Mouse (Mus musculus): Measurements from ENCODE around the gene Immp2l.
"Not testable (repeated sequence)": the region's sequence is repeated elsewhere in the genome, so short reads cannot be mapped to it uniquely, and the experiment has no call there.

The Immp2l gene

GRCm38 (mm10) chr12:41668280-41668679 is 644.4 kb downstream of the Immp2l start:
- DNase-seq (ENCODE audit: low read depth, low spot score): no peak

GRCm38 (mm10) chr12:41669481-41669880 is 645.6 kb downstream of the Immp2l start:
- no peak for DNase-seq (ENCODE audit: low read depth, low spot score)

DNA sequence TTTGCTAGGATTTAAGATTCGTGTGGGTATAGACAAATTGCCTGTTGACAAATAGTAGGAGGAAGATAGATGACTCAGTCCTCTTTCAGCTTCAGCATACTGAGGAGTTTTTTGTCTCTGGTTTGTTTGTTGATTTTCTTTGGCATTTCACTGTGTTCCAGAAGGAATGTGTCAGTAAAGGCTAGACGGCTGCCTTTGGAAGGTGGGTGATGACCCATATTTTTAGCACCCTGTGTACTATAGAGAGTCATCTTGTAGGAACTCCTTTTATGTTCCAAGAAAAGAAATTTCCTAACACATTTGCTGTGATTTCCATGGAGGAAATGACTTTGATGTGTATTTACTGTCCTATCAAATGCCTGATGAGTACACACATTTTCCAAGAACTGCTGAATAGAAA is 651.0 kb downstream of the Immp2l start:
- DNase-seq (ENCODE audit: low read depth, low spot score): no peak

DNA sequence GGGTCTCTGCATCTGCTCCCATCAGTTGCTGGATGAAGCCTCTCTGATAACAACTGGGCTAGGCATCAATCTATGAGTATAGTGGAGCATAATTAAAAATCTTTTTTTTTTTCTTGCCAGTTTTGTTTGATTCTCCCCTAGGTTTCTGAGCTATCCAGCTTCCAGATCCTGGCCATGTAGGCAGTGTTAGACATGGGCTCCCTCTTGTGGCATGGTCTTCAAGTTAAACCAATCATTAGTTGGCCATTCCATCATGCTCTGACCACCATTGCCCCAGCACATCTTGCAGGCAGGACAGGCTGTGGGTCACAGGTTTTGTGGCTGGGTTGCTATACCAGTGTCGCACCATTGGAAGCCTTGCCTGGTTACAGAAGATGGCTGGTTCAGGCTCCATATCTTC is 656.3 kb downstream of the Immp2l start:
- DNase-seq (ENCODE audit: low read depth, low spot score): no peak

- DNase-seq (ENCODE audit: low read depth, low spot score): no peak
These were observed 658.3 kb downstream of the Immp2l start for GRCm38 (mm10) chr12:41682141-41682540.

DNA sequence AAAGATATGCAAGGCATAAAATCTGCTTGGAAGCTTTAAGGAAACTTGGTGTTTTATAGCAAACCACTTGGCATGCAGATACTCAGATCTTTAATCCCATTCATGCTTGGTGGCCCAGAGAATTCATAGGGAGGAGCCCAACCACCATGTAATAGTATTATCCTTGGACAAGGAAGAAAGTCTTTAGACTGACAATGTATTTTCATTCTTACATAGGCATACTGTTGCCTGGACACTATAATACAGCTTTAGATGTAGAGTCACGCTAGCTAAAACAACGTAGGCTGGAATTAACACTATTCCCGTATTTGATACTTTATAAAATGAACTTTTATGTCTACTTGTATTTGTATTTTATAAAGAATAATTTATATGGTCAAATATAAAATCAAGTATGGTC is 665.9 kb downstream of the Immp2l start:
- DNase-seq (ENCODE audit: low read depth, low spot score): no peak

DNA sequence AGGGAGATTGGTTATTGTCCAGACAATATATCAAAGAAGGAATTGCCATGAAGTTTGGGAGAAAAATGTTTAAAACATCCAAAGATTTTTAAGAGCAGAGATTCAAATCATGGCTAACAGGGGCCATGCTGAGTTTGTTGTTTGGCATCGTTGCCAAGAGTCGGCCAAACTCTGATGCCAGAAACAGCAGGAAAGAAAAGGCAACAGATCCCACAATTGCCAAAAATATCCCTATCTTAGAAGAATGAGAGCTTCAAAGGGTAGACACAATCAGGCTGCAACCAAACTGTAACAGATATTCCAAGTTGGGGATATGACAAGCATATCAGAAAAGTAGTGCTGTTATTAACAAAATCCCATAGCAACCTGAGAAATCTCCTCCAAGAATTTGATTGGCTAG is 686.7 kb downstream of the Immp2l start:
- no peak for DNase-seq (ENCODE audit: low read depth, low spot score)

DNA sequence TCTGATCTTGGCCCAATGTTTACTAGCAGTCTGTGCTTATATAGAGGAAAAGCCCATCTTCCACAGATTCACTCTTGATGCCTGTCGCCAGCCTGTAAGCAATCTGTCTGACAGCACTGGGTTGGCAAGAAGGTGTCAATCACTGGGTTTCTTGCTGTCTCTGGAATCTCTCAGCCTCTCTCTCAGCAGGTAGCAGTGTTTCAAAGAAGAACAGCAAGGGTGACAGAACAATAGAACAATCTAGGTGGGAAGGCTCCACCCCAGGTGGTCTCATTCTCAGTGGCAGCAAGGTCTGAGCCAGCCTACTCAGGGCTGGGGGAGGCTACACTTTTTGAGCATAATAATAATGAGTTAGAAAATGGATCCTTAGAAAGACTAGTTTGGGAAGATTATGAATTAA is 693.1 kb downstream of the Immp2l start:
- DNase-seq (ENCODE audit: low read depth, low spot score): no peak

GRCm38 (mm10) chr12:41724585-41724984 is 700.7 kb downstream of the Immp2l start:
- DNase-seq (ENCODE audit: low read depth, low spot score): no peak

- DNase-seq (ENCODE audit: low read depth, low spot score): no peak
These were observed 702.8 kb downstream of the Immp2l start for GRCm38 (mm10) chr12:41726720-41727119.

- no peak for DNase-seq (ENCODE audit: low read depth, low spot score)
These were observed 703.3 kb downstream of the Immp2l start for GRCm38 (mm10) chr12:41727221-41727620.

GRCm38 (mm10) chr12:41727764-41728338 is 704.0 kb downstream of the Immp2l start:
- DNase-seq (ENCODE audit: low read depth, low spot score): peak; percentile 36

- peak; percentile 46 for DNase-seq (ENCODE audit: low read depth, low spot score)
These were observed 704.6 kb downstream of the Immp2l start for GRCm38 (mm10) chr12:41728467-41728866.

GRCm38 (mm10) chr12:41729780-41730179 is 705.9 kb downstream of the Immp2l start:
- DNase-seq (ENCODE audit: low read depth, low spot score): no peak

DNA sequence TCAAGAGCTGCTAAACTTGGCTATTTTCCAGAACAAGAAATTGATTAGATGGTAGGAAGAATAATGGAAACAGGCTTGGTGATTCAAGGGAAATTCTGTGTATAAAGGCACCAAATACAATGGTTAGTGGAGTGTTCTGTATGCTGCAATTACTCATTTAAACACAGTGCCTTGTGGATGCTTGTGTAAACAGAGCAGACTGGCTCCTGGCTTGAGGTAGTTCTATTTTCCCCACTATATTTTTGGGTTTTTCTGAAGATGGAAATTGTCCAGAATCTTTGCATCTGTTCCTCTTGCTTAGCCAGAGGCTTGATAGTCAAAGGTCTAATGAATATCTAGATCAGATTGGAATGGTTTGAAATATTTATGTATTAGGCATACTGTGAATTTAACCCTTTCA is 709.3 kb downstream of the Immp2l start:
- no peak for DNase-seq (ENCODE audit: low read depth, low spot score)

GRCm38 (mm10) chr12:41742887-41743286 is 719.0 kb downstream of the Immp2l start:
- no peak for DNase-seq (ENCODE audit: low read depth, low spot score)

DNA sequence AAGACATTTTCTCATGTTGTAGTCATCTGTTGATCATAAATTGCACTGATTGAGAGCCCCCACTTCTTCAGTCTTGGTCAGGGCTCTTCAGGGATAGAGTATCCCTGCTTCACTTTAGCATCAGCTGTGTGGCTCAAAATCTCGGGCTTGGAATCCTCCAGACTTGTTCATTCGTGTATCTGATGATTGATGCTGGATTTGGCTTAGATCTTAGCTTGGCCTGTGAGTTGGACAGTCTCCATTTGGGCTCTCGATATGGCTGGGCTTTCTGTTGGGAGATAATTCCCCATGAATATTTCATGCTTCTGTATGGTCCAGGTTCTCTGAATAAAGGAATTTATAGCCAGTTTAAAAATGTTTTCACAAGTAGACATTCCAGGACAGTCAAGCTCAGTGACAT is 739.5 kb downstream of the Immp2l start:
- DNase-seq (ENCODE audit: low read depth, low spot score): no peak

DNA sequence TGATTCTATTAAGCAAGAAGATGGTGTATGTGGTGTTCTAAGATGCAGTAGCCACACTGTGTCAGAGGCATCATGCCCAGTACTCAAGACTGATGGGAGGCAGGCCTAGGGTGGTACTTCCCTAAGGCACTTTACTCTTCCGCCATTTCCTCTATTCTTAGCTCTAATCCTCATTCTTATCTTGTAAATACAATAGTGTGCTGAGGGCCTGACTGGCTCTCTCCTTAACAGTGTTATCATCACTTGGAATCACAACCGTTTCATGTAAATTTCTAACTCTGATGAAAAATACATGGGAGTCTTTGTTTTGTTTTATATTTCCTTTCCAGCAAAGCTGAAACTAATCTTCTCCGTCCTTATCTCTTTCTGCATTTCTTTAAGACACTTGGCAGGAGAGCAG is 750.1 kb downstream of the Immp2l start:
- DNase-seq (ENCODE audit: low read depth, low spot score): no peak

DNA sequence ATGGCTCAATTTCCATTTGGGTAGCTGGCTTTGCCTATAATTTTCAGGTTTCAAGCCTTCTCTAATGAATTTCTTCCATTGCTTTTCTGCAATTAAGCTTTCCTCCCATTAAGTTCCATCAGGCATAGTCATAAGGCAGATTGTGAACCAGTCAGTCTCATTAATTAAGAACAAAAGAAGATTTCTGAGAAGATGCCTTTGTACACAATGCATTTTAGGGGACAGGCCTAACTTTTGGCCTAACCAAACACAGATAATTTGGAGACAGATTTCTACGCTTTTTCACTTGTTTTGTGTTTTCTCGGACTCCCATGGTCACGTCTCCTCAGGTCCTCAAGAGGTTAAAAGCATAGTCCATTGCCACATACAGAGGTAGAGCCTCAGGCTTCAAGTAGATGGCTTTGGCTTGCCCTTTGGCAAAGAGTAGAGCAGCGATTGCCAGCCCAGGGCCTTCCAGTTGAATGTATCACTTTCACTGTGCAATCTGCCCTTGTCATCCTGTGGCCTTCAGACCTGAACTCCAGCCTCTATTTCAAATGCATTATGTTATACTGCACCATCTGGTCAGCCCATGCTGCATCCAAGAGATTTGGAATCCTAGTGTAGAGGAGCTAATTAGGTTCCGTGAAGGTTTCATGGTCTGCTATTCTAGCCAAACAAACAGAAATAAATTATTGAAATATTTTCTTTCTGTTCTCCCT is 750.9 kb downstream of the Immp2l start:
- no peak for DNase-seq (ENCODE audit: low read depth, low spot score)

DNA sequence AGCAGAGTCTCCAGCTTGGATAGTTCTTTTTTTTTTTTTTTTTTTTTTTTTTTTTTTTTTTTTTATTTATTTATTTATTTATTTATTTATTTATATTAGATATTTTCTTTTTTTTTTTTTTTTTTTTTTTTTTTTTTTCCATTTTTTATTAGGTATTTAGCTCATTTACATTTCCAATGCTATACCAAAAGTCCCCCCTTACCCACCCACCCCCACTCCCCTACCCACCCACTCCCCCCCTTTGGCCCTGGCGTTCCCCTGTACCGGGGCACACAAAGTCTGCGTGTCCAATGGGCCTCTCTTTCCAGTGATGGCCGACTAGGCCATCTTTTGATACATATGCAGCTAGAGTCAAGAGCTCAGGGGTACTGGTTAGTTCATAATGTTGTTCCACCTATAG is 753.9 kb downstream of the Immp2l start:
- not testable (repeated sequence) for DNase-seq (ENCODE audit: low read depth, low spot score)

- DNase-seq (ENCODE audit: low read depth, low spot score): not testable (repeated sequence)
These were observed 769.8 kb downstream of the Immp2l start for GRCm38 (mm10) chr12:41793681-41794080.

- DNase-seq (ENCODE audit: low read depth, low spot score): no peak
These were observed 805.6 kb downstream of the Immp2l start for GRCm38 (mm10) chr12:41829517-41829916.

DNA sequence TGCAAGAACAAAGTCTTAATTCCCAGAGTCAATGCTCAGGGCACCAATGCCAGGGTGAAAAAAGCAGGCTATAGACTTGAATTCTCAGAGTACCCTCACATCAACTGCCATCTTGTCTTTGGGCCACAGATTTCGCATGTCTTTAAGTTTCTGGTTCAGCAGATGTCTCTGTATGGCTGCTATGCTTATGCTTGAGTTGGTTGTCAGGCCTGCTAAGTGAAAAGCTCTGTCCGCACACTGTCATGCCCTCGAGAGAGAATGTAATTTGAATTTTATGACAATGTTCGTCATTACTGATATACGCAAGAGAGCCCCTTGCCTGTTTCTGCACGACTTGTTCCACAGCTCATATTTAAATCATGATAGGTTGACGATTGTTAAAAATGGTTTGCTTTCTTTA is 807.8 kb downstream of the Immp2l start:
- no peak for DNase-seq (ENCODE audit: low read depth, low spot score)

DNA sequence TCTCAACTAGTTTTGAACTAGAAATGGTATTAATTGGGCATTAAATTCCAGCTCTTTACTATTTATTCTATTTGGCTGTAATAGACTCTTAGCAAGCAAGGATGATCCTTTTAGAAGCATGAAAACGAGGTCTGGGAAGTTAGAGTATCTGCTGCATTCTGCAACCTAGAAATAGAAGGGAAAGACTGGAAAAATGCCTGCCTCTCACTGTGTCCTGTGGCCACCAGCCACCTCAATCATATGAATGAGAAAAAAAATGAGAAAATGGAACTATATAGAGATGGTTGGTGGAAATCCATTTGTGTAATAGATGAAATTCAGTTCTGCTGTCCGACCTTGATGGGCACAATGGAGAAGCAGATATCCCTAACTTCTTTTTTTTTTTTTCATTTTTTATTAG is 810.8 kb downstream of the Immp2l start:
- DNase-seq (ENCODE audit: low read depth, low spot score): no peak

All from CD4-positive helper T cell, adult 2 months (primary cell).